Mouse (Mus musculus) midbrain, embryonic 11.5 days (tissue): ENCODE measurements around the gene Gpr4. TPM values are rescaled to one million over a fixed set of nuclear protein-coding genes. Genes with fewer than 3 reads are reported as not detected.

Experiments used
- ATAC-seq: fragments of 200-750 bp; cut with Nextera tagmentation; 2 replicates; pipeline ENCODE4 v1.8.0; 2017; ENCODE audit warnings: moderate TSS enrichment, moderate library complexity; ENCODE audit not compliant: low FRiP score
- DNase-seq: peaks from one replicate; pipeline ENCODE4 v3.0.0; 2015; ENCODE audit warnings: low spot score; ENCODE audit errors: missing footprints
- H3K27ac ChIP-seq: fragments of 300-500 bp; sonication (generic); 2 replicates; pipeline ENCODE4 v1.5.1; 2014; ENCODE audit warnings: low read depth, low read length
- H3K27me3 ChIP-seq: fragments of 300-500 bp; sonication (generic); 2 replicates; pipeline ENCODE4 v1.6.1; 2014; ENCODE audit warnings: mild to moderate bottlenecking, low read length, moderate library complexity, mixed read lengths; ENCODE audit not compliant: control insufficient read depth, insufficient read depth
- H3K36me3 ChIP-seq: fragments of 300-500 bp; sonication (generic); 2 replicates; pipeline ENCODE4 v1.6.1; 2014; ENCODE audit warnings: mild to moderate bottlenecking, low read length, moderate library complexity, mixed read lengths; ENCODE audit not compliant: control insufficient read depth, insufficient read depth
- H3K4me1 ChIP-seq: fragments of 300-500 bp; sonication (generic); 2 replicates; pipeline ENCODE4 v1.6.1; 2014; ENCODE audit warnings: low read length; ENCODE audit not compliant: control insufficient read depth, insufficient read depth
- H3K4me2 ChIP-seq: fragments of 300-500 bp; sonication (generic); 2 replicates; pipeline ENCODE4 v1.6.1; 2014; ENCODE audit warnings: mild to moderate bottlenecking, moderate library complexity
- H3K4me3 ChIP-seq: fragments of 300-500 bp; sonication (generic); 2 replicates; pipeline ENCODE4 v1.5.1; 2014; ENCODE audit warnings: low read depth, low read length
- H3K9ac ChIP-seq: fragments of 300-500 bp; sonication (generic); 2 replicates; pipeline ENCODE4 v1.6.1; 2014; ENCODE audit warnings: low read length
- H3K9me3 ChIP-seq: fragments of 300-500 bp; sonication (generic); 2 replicates; pipeline ENCODE4 v1.6.1; 2016; ENCODE audit warnings: low read length; ENCODE audit not compliant: control insufficient read depth
- WGBS: fragments of 180-500 bp; shearing (Covaris S2); extraction: QIAGEN DNeasy Blood & Tissue Kit; methylation state at CpG from one replicate; pipeline ENCODE4 v1.1.7; 2014; 5-methylcytosine and 5-hydroxymethylcytosine counted together
- polyA plus RNA-seq: library from polyadenylated mRNA; unstranded; fragments of >200 nt; fragmentation: Nextera tagmentation; extraction: Ambion mirVana; gene quantifications from 2 replicates; pipeline ENCODE4 v1.2.1, GENCODE M21; 2014

Gpr4 gene
- 1.5 and 1.7 TPM in 2 replicates for polyA plus RNA-seq

- ATAC-seq (peak; percentile 86), DNase-seq (peak; percentile 92)
- Histone ChIP-seq H3K9ac (peak within 1 kb of the TSS; percentile 51), H3K27ac (no peak within 1 kb of the TSS), H3K9me3 (no peaks in the 10 kb centered on the region), H3K27me3 (peaks cover 2% of the 10 kb centered on the region; the same call in 1 of the 2 replicates), H3K4me1 (peaks cover 7% of the 10 kb centered on the region; the same call in 1 of the 2 replicates), H3K36me3 (no peaks in the 10 kb centered on the region), H3K4me2 (peak within 1 kb of the TSS; percentile 66), H3K4me3 (peak within 1 kb of the TSS; percentile 39)
- WGBS, result 2% methylated on average over 30 of the region's 30 CpGs
Observed at GRCm38 (mm10) chr7:19211996-19212755, at the start of gene Gpr4. TSS of gene Gpr4 (plus strand) at chr7:19212538.

- ATAC-seq, result no peak
- peaks cover 33% of the 10 kb centered on the region for H3K27me3 ChIP-seq
- 90% methylated on average over 7 of the region's 7 CpGs for WGBS
Observed at GRCm38 (mm10) chr7:19162928-19163327, 49.4 kb upstream of the Gpr4 start.

GRCm38 (mm10) chr7:19163752-19164151 lies 48.6 kb upstream of the Gpr4 start:
- DNase-seq, result no peak
- Histone ChIP-seq H3K4me1 (peaks cover 13% of the 10 kb centered on the region), H3K4me2 (no peak overlapping the region), H3K27me3 (peaks cover 33% of the 10 kb centered on the region), H3K27ac (no peak overlapping the region), H3K9me3 (peaks cover 2% of the 10 kb centered on the region; the same call in 1 of the 2 replicates), H3K36me3 (no peaks in the 10 kb centered on the region), H3K9ac (no peak overlapping the region), H3K4me3 (no peak overlapping the region)
- WGBS, result 34% methylated on average over 12 of the region's 12 CpGs
- no peak for ATAC-seq

More at GRCm38 (mm10) chr7:19162928-19163327, 49.4 kb upstream of the Gpr4 start:
- DNase-seq, result no peak
- Histone ChIP-seq H3K9ac (no peak overlapping the region), H3K9me3 (peaks cover 2% of the 10 kb centered on the region; the same call in 1 of the 2 replicates), H3K36me3 (no peaks in the 10 kb centered on the region), H3K4me2 (no peak overlapping the region), H3K4me3 (no peak overlapping the region), H3K4me1 (peaks cover 13% of the 10 kb centered on the region), H3K27ac (no peak overlapping the region)

- Histone ChIP-seq H3K27ac (no peak overlapping the region), H3K9me3 (peaks cover 2% of the 10 kb centered on the region; the same call in 1 of the 2 replicates), H3K4me2 (0 out of 2 replicates have a peak overlapping the region, but pooled peaks have one; percentile 11), H3K36me3 (no peaks in the 10 kb centered on the region), H3K4me1 (peaks cover 13% of the 10 kb centered on the region), H3K9ac (no peak overlapping the region), H3K4me3 (no peak overlapping the region), H3K27me3 (peaks cover 32% of the 10 kb centered on the region)
- WGBS, result 1% methylated on average over 6 of the region's 6 CpGs
- no peak for DNase-seq
- no peak for ATAC-seq
Observed at GRCm38 (mm10) chr7:19164189-19164588, 48.1 kb upstream of the Gpr4 start.

- DNase-seq, result no peak
- 2% methylated on average over 13 of the region's 13 CpGs for WGBS
- Histone ChIP-seq H3K27me3 (peaks cover 25% of the 10 kb centered on the region), H3K9ac (no peak overlapping the region), H3K36me3 (no peaks in the 10 kb centered on the region), H3K4me2 (peak overlapping the region; percentile 13; the same call in 1 of the 2 replicates), H3K4me3 (no peak overlapping the region), H3K27ac (no peak overlapping the region), H3K9me3 (peaks cover 2% of the 10 kb centered on the region; the same call in 1 of the 2 replicates), H3K4me1 (peaks cover 13% of the 10 kb centered on the region)
- no peak for ATAC-seq
Observed at GRCm38 (mm10) chr7:19164978-19165377, 47.4 kb upstream of the Gpr4 start.

- DNase-seq (no peak), ATAC-seq (peak; percentile 45; the same call in 1 of the 2 replicates)
- WGBS, result 12% methylated on average over 14 of the region's 14 CpGs
- peak within 1 kb of the TSS; percentile 27; the same call in 1 of the 2 replicates for H3K9ac ChIP-seq
- no peak within 1 kb of the TSS for H3K27ac ChIP-seq
- H3K4me2 ChIP-seq, result peak within 1 kb of the TSS; percentile 13
- peaks cover 13% of the 10 kb centered on the region for H3K4me1 ChIP-seq
- H3K9me3 ChIP-seq, result peaks cover 2% of the 10 kb centered on the region; the same call in 1 of the 2 replicates
- H3K27me3 ChIP-seq, result peaks cover 21% of the 10 kb centered on the region
- no peak within 1 kb of the TSS for H3K4me3 ChIP-seq
- H3K36me3 ChIP-seq, result no peaks in the 10 kb centered on the region
Observed at GRCm38 (mm10) chr7:19165656-19166423, 46.5 kb upstream of the Gpr4 start, which contains the start of gene Gipr. TSS of gene Gipr (minus strand) at chr7:19166127.

GRCm38 (mm10) chr7:19166990-19167389 lies 45.3 kb upstream of the Gpr4 start:
- Histone ChIP-seq H3K27ac (no peak overlapping the region), H3K9me3 (peaks cover 2% of the 10 kb centered on the region; the same call in 1 of the 2 replicates), H3K4me2 (no peak overlapping the region), H3K4me1 (peaks cover 13% of the 10 kb centered on the region), H3K9ac (no peak overlapping the region), H3K4me3 (no peak overlapping the region), H3K36me3 (no peaks in the 10 kb centered on the region), H3K27me3 (peaks cover 21% of the 10 kb centered on the region)
- WGBS, result 88% methylated on average over 3 of the region's 3 CpGs
- no peak for ATAC-seq
- DNase-seq, result no peak

GRCm38 (mm10) chr7:19169506-19169905 lies 42.8 kb upstream of the Gpr4 start:
- no peak for ATAC-seq
- H3K9ac ChIP-seq, result no peak overlapping the region
- peaks cover 11% of the 10 kb centered on the region for H3K4me1 ChIP-seq
- no peaks in the 10 kb centered on the region for H3K36me3 ChIP-seq
- H3K4me3 ChIP-seq, result no peak overlapping the region
- peaks cover 8% of the 10 kb centered on the region for H3K27me3 ChIP-seq
- H3K4me2 ChIP-seq, result no peak overlapping the region
- no peak overlapping the region for H3K27ac ChIP-seq
- 66% methylated on average over 10 of the region's 10 CpGs for WGBS
- peaks cover 2% of the 10 kb centered on the region; the same call in 1 of the 2 replicates for H3K9me3 ChIP-seq
- peak; percentile 78 for DNase-seq
